Mouse (Mus musculus) cerebellum, adult 2 months (tissue): ENCODE measurements at regions not wholly inside any gene's neighbourhood (a gene's known extent, or its start where the extent isn't known, plus 50 kb on each side); places are given as distances from the start of the nearest gene placed in this dataset.

Experiments used
- CTCF ChIP-seq: fragments of 200-500 bp; IDR thresholded peaks from 2 replicates; pipeline ENCODE4 v1.5.1; 2011; ENCODE audit warnings: low read depth, mild to moderate bottlenecking, control low read depth, low read length, moderate library complexity, borderline replicate concordance; ENCODE audit not compliant: insufficient read depth
- POLR2A ChIP-seq: fragments of 200-500 bp; IDR thresholded peaks from 2 replicates; pipeline ENCODE4 v1.6.1; 2011; ENCODE audit warnings: low read length, control low read depth, borderline replicate concordance; ENCODE audit not compliant: insufficient read depth

DNA sequence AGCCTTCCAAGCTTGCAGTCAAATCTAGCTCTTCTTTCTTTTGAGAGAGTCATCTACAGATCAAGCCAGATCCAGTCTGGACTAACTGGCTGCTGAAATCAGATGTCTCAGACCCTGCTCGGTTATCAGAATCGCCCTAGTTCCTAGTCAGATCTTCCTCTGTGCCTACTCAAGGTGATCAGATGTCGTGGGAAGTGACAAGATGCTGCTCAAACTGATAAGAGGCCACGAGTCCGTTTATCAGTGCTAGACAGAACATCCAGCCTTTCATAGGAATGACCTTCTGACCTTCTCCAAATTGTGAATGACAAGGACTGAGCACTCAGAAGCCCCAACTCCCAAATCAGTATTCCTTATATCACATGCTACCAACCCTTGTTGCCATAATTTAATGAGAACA, 113.3 kb upstream of the Dlg1 start:
- no peak for TF ChIP-seq CTCF
- TF ChIP-seq POLR2A, result no peak
